Mouse (Mus musculus): ENCODE data around the gene Ackr2. TPM values are rescaled to one million over a fixed set of nuclear protein-coding genes. Genes with fewer than 3 reads are reported as not detected.

The Ackr2 gene
- polyA plus RNA-seq, 1 experiment from 2014 or later = 0.88 TPM

DNA sequence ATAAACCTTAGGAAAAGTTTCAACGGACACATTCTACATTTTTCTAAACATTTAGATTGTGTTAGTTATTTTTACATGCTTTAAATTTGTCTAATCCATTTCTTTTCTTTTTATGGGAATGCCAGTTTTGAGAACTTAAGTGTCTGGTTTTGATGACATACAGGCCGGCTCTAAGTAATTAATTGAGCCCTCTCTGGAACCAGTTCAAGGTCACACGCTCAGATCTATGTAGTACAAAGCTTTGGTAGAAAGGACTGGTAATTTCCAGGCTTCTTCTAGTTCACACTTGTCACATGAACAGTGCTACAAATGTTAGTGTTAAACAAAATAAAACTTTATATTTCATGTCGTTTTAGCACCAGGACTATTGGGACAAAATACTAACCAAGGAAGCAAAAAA lies 33.3 kb upstream of the Ackr2 start:
- WGBS = 34% methylated on average over 4 of the region's 4 CpGs
- Histone ChIP-seq H3K27ac (ENCODE audit: low read depth) (no peak overlapping the region), H3K27me3 (ENCODE audit: insufficient read depth, low read length) (no peaks in the 10 kb centered on the region), H3K4me3 (ENCODE audit: low read depth, low read length) (no peak overlapping the region), H3K9me3 (ENCODE audit: low read depth, low read length) (no peaks in the 10 kb centered on the region), H3K36me3 (ENCODE audit: insufficient read depth) (no peaks in the 10 kb centered on the region), H3K9ac (no peak overlapping the region), H3K4me1 (ENCODE audit: insufficient read depth) (0 out of 2 replicates have a peak, but pooled peaks cover 12% of the 10 kb centered on the region), H3K4me2 (no peak overlapping the region)
- no peak for TF ChIP-seq CTCF (IDR thresholded peaks at IDR 0.05; ENCODE audit: low read depth)
- ATAC-seq (ENCODE audit: insufficient read depth) (no peak), DNase-seq (peak; percentile 74)

DNA sequence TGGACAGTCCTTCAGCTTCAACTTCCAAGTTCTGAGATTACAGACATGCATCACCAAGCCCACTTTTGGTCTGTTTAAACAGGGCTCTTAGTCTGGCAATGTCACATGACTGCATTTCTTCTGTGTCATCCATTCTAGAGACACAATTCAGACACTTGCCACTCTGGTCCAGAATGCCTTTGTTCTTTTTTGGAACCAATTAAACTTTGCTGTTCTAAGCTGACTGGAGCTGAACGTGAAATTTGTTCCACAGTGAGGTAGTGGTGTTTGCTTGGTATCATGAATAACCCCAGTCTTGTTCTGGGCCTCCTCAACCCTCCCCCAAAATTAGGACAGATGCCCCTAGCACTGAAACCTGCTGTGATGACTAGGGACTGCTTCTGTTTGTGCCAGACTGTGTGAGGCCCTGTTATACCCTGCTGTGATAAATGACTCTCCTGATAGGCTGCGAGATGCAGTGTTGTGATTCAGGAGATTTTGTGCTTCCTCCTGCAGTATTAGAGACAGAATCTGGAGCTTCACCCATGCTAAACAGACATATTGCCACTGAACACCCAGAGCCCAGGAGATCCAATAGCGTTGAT lies 32.6 kb upstream of the Ackr2 start:
- Histone ChIP-seq H3K9me3 (ENCODE audit: low read depth, low read length) (no peaks in the 10 kb centered on the region), H3K9ac (no peak overlapping the region), H3K4me3 (ENCODE audit: low read depth, low read length) (no peak overlapping the region), H3K4me2 (no peak overlapping the region), H3K27me3 (ENCODE audit: insufficient read depth, low read length) (no peaks in the 10 kb centered on the region), H3K4me1 (ENCODE audit: insufficient read depth) (0 out of 2 replicates have a peak, but pooled peaks cover 12% of the 10 kb centered on the region), H3K27ac (ENCODE audit: low read depth) (no peak overlapping the region), H3K36me3 (ENCODE audit: insufficient read depth) (no peaks in the 10 kb centered on the region)
- TF ChIP-seq CTCF (IDR thresholded peaks at IDR 0.05; ENCODE audit: low read depth) = no peak
- ATAC-seq (ENCODE audit: insufficient read depth) (no peak), DNase-seq (no peak)
- WGBS = 29% methylated on average over 3 of the region's 3 CpGs

DNA sequence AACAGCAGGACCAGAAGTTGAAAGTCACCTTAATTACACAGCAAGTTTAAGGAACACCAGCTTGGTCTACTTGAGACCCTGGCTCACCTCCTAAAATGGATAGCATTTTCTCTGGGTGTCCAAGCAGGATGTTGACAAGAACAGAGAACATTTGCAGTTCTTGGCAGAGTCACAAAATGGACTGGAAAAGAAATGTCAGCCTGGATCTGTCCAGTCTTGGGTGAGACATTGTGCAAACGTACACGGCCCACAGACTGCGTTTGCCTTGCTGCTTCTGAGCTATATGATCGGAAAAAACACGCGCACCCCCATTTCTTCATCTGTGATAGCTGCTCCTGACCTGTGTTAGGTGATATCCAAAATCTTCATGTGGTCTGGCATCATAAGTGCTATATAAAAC lies 30.5 kb upstream of the Ackr2 start:
- WGBS = 51% methylated on average over 6 of the region's 6 CpGs
- H3K4me2 ChIP-seq = no peak overlapping the region
- H3K9me3 ChIP-seq (ENCODE audit: low read depth, low read length) = no peaks in the 10 kb centered on the region
- ATAC-seq (ENCODE audit: insufficient read depth) (peak; percentile 73), DNase-seq (peak; percentile 87)
- no peak overlapping the region for H3K9ac ChIP-seq
- H3K27me3 ChIP-seq (ENCODE audit: insufficient read depth, low read length) = no peaks in the 10 kb centered on the region
- H3K4me1 ChIP-seq (ENCODE audit: insufficient read depth) = 0 out of 2 replicates have a peak, but pooled peaks cover 12% of the 10 kb centered on the region
- H3K4me3 ChIP-seq (ENCODE audit: low read depth, low read length) = no peak overlapping the region
- H3K27ac ChIP-seq (ENCODE audit: low read depth) = 0 out of 2 replicates have a peak overlapping the region, but pooled peaks have one; percentile 36
- no peak for TF ChIP-seq CTCF (IDR thresholded peaks at IDR 0.05; ENCODE audit: low read depth)
- H3K36me3 ChIP-seq (ENCODE audit: insufficient read depth) = no peaks in the 10 kb centered on the region

DNA sequence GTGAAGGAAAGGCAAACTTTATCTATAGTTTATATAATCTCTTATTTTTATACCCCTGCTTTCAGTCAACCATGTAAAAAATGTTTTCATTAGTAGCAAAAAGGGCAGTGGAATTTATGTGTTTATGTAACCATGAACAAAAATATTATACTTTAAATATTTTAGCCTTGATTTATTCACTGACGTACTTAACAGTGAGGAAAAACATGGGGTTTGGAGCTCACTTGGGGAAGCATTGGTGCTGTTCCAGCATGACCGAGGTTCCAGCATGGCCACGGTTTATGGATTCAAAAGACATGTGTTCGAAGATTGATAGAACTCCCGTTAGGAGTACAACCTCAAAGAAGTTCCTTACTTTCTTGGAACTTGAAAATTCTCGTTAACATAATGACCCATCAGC lies 29.9 kb upstream of the Ackr2 start:
- Histone ChIP-seq H3K4me3 (ENCODE audit: low read depth, low read length) (no peak overlapping the region), H3K4me2 (no peak overlapping the region), H3K9ac (no peak overlapping the region), H3K27me3 (ENCODE audit: insufficient read depth, low read length) (no peaks in the 10 kb centered on the region), H3K4me1 (ENCODE audit: insufficient read depth) (0 out of 2 replicates have a peak, but pooled peaks cover 12% of the 10 kb centered on the region), H3K36me3 (ENCODE audit: insufficient read depth) (no peaks in the 10 kb centered on the region), H3K9me3 (ENCODE audit: low read depth, low read length) (no peaks in the 10 kb centered on the region), H3K27ac (ENCODE audit: low read depth) (peak overlapping the region; percentile 54; the same call in 1 of the 2 replicates)
- WGBS = 44% methylated on average over 6 of the region's 6 CpGs
- peak; percentile 72 for DNase-seq
- peak; percentile 67 for ATAC-seq (ENCODE audit: insufficient read depth)
- no peak for TF ChIP-seq CTCF (IDR thresholded peaks at IDR 0.05; ENCODE audit: low read depth)

GRCm38 (mm10) chr9:121869432-121869831 lies 28.7 kb upstream of the Ackr2 start:
- no peak overlapping the region for H3K4me2 ChIP-seq
- no peak for TF ChIP-seq CTCF (IDR thresholded peaks at IDR 0.05; ENCODE audit: low read depth)
- no peak overlapping the region for H3K27ac ChIP-seq (ENCODE audit: low read depth)
- H3K4me3 ChIP-seq (ENCODE audit: low read depth, low read length) = no peak overlapping the region
- DNase-seq (no peak), ATAC-seq (ENCODE audit: insufficient read depth) (no peak)
- no peaks in the 10 kb centered on the region for H3K36me3 ChIP-seq (ENCODE audit: insufficient read depth)
- no peaks in the 10 kb centered on the region for H3K9me3 ChIP-seq (ENCODE audit: low read depth, low read length)
- no peaks in the 10 kb centered on the region for H3K27me3 ChIP-seq (ENCODE audit: insufficient read depth, low read length)
- H3K4me1 ChIP-seq (ENCODE audit: insufficient read depth) = 0 out of 2 replicates have a peak, but pooled peaks cover 10% of the 10 kb centered on the region
- 81% methylated on average over 5 of the region's 5 CpGs for WGBS
- no peak overlapping the region for H3K9ac ChIP-seq

GRCm38 (mm10) chr9:121869973-121870515 lies 28.1 kb upstream of the Ackr2 start:
- H3K9ac ChIP-seq = no peak overlapping the region
- no peak for TF ChIP-seq CTCF (IDR thresholded peaks at IDR 0.05; ENCODE audit: low read depth)
- no peaks in the 10 kb centered on the region for H3K27me3 ChIP-seq (ENCODE audit: insufficient read depth, low read length)
- no peak overlapping the region for H3K27ac ChIP-seq (ENCODE audit: low read depth)
- no peak for DNase-seq
- H3K4me2 ChIP-seq = no peak overlapping the region
- WGBS = 55% methylated on average over 4 of the region's 4 CpGs
- H3K36me3 ChIP-seq (ENCODE audit: insufficient read depth) = no peaks in the 10 kb centered on the region
- no peaks in the 10 kb centered on the region for H3K9me3 ChIP-seq (ENCODE audit: low read depth, low read length)
- H3K4me1 ChIP-seq (ENCODE audit: insufficient read depth) = 0 out of 2 replicates have a peak, but pooled peaks cover 6% of the 10 kb centered on the region
- H3K4me3 ChIP-seq (ENCODE audit: low read depth, low read length) = no peak overlapping the region
- no peak for ATAC-seq (ENCODE audit: insufficient read depth)

GRCm38 (mm10) chr9:121872062-121872683 lies 26.0 kb upstream of the Ackr2 start:
- Histone ChIP-seq H3K9me3 (ENCODE audit: low read depth, low read length) (no peaks in the 10 kb centered on the region), H3K36me3 (ENCODE audit: insufficient read depth) (no peaks in the 10 kb centered on the region), H3K27ac (ENCODE audit: low read depth) (no peak overlapping the region), H3K4me1 (ENCODE audit: insufficient read depth) (0 out of 2 replicates have a peak, but pooled peaks cover 6% of the 10 kb centered on the region), H3K4me2 (no peak overlapping the region), H3K27me3 (ENCODE audit: insufficient read depth, low read length) (no peaks in the 10 kb centered on the region), H3K9ac (no peak overlapping the region), H3K4me3 (ENCODE audit: low read depth, low read length) (no peak overlapping the region)
- WGBS = 77% methylated on average over 2 of the region's 2 CpGs
- DNase-seq (no peak), ATAC-seq (ENCODE audit: insufficient read depth) (no peak)
- TF ChIP-seq CTCF (IDR thresholded peaks at IDR 0.05; ENCODE audit: low read depth) = no peak
